Mouse (Mus musculus): ENCODE results near the gene Hdac9.
A peak's percentile ranks its signal among the peaks of the same experiment; 100 is the strongest.
"Not testable (repeated sequence)": the region's sequence is repeated elsewhere in the genome, so short reads cannot be mapped to it uniquely, and the experiment has no call there.

Gene Hdac9

DNA sequence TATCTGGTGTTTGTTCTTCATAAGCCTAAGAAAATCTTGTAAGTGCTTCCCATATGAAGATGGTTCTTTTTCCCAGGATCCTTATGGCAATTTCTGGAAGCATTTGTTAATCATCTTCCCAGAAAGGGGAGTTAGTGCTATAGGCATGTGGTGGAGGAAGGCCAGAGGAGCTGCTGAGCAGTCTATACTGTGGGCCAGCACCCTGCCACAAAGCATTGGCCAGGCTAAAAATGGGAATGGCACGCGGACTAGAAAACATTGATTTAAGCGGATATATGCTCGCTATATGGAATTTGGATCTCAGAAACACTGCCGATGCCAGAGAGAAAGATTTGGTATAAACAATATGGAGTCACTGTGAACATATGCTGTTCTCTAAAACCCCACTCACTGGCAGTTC, 435.2 kb downstream of the Hdac9 start:
- no peak for DNase-seq

DNA sequence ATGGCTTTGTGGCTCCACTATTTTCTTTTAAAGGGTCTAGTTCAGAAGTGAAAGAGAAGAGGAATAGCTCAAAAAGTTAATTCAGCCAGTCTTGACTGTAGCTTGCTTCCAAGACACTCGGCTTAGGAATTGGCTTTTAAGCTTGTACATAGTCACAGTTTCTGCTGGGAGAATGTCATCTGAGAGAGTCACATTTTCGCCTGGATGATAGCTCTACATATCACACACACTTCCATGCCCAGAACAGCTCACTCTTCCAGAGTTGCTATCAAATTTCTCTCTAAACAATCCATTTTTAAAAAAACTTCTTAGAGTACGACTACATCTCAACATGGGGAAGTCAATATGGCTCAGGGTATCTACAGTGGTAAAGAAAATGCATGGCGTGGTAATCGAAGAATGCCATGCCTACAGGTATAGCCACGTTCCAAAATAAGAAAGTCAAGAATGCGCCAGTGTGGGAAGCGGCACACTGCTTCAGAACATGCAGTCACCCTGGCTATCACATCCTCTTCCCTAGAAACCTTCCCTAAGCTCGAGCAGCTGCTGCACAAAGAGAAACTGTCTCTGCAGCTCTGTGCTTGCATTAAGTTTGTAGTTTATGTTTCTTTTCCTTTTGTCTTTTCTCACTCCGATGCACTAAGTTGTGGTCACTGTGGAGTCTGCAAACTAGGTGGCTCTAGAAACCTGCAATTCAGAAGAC, 443.8 kb downstream of the Hdac9 start:
- no peak for DNase-seq

DNA sequence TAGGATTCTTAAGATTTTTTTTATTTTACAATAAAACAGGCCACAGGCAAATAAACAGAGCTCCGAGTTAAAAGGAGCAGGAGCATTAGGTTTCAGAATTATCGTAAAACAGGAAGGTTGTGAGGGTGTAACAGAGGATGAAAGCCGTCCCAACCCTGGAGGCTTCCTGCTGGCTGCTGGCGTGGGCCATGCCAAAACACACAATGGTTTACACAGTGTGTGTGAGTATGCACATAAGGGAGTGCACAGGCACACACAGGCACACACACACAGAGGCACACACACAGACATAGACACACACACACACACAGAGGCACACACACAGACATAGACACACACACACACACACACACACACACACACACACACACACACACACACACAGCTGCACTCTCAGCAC, 444.4 kb downstream of the Hdac9 start:
- no peak for DNase-seq

DNA sequence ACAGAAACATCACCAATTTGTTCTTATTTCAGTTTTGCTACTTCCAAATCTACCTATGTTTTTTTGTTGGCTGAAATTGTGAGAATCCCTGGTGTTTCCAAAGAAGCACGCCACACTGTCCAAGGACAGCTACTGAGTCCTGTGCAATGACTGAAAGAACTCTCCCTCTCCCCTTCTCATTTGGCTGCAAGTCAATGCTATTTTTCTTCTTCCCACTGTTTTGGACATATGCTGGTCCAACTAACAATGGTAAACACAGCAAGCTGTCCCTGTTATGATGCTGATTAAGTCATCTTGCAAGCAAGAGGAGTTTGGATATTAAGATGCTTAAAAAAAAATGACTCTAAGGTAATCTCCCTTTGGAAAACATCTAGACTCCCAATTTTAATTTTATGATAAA, 455.2 kb downstream of the Hdac9 start:
- peak; percentile 26 for DNase-seq

DNA sequence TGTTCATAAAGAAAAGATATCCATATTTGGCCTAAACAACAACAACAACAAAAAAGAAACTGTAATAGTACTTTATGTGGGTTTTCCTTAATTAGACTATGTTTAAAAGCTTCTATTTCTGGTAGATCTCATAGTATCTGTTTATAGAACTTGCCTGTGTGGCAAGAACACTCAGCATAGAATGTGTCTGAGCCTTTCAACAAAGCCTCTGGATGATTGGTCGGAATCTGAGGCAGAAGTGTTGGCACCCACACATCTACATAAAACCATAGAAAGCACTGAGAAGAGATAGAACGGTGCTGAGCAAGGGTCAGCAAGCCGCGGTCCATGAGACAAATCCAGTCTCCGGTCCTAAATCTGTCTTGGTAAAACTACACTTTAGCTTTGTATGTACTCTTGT, 464.3 kb downstream of the Hdac9 start:
- DNase-seq: no peak

DNA sequence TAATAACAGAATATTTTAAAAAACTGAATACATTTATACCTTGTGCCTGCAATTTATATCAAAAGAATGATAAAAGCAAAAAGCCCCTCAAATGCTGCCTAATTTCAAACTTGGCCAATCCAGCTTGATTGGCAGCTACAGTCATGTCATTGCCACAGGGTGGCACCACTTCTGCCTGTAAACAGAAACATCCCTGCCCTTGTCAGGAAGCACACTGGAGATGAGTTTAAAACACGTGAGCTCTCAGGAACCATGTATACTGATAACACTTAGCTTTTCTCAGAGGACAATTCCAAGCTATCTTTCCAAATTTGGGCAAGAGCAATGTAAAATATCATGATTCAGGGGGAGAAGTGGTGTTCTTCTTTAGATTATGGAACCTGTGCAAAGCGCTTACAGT, 465.7 kb downstream of the Hdac9 start:
- DNase-seq: peak; percentile 11

DNA sequence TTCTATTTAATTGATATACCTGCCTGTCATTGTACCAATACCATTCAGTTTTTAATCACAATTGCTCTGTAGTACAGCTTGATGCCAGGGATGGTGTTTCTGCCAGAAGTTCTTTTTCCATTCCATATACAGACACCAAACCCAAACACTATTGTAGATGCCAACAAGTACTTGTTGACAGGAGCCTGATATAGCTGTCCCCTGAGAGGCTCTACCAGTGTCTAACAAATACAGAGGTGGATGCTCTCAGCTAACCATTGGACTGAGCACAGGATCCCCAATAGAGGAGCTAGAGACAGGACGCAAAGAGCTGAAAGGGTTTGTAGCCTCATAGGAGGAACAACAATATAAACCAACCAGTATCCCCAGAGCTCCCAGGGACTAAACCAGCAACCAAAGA, 472.2 kb downstream of the Hdac9 start:
- DNase-seq: not testable (repeated sequence)

DNA sequence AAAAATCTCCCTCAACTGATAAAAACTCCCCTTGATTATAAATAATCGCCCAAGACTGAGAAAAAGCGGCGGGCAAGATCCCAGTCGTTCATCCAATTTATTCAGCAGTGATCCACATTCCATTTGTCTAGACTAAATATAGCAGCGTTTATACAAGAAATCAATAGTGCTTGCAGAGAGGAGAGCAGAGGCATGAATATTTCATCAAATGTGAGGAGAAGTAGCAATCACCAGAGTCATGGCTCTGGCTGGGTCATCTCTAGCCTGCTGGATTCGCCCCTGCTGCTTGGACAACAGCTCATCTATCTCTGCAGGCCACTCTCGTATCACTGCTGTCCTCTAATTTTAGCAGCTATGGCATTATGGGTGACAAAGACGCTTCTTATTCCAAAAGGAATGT, 476.0 kb downstream of the Hdac9 start:
- no peak for DNase-seq

DNA sequence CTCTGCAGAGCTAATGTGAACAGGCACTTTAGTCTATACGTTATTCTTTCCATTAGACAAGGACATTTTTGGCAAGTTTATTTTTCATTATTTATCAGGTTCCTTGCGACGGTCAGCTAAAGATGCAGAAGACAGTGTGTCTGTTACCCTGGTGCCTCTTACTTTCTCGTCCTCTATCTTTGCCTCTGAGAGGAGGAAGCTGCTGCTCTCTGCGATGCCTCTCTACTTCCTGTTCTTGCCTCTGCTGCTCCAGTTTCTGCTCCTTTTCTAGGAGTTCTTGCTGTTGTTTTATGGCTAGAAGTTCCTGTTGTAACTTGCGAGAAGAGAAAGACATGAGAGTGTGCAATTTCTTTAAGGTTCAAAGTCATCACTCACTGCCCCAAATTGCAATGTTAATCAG, 484.0 kb downstream of the Hdac9 start:
- DNase-seq: no peak

DNA sequence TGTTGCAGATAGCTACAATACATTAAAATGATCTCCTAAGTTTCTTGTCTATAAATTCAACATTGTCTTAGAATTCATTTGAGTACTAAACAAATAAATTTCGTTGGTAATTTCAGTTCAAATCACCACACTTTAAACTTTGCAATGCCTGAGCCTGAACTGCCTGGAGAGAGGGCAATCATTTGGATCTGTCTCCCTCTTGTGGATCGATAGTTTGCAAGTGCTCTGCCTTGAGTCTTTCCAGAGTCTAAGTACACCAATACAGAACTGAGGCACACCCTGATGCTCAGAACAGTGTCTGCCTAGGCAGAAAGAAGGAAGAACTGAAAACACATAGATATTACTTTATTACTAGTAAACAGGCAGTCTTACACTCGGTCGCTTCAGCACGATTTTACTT, 484.4 kb downstream of the Hdac9 start:
- no peak for DNase-seq

DNA sequence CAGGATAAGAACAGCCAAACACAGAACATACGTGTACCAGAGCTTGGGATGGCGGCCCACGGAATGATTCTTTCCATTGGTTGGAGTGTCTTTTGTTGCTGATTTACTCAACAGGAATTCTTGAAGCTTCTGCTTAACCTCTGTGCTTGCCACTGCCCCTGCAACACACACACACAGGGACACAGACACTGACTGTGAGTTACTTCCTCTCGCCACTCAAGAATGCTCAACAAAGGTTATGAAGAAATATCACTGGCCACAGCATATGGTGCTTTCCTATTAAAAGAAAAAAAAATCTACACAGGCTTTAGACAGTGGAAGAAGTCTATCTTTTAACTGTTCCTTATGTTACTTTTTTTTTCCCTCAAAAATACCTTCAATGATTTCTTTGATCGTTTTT, 485.1 kb downstream of the Hdac9 start:
- no peak for DNase-seq

DNA sequence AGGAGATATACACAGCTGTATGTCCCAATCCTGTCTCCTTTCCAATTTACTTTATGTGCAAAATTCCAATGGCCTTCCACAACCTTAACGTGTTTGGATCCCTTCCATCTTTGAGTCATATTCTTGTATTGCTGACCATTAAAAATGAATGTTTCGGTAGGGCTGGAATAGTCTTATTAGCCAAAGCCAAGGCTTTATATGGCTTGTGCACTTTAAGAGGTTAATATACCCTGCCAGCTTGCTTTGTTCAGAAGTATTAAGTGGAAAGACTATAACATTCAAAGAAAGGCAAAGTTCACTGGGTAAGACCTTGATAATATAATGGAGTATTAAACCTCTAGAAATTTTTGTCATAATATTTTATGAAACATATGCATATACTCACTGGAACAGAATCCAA, 491.4 kb downstream of the Hdac9 start:
- DNase-seq: no peak

DNA sequence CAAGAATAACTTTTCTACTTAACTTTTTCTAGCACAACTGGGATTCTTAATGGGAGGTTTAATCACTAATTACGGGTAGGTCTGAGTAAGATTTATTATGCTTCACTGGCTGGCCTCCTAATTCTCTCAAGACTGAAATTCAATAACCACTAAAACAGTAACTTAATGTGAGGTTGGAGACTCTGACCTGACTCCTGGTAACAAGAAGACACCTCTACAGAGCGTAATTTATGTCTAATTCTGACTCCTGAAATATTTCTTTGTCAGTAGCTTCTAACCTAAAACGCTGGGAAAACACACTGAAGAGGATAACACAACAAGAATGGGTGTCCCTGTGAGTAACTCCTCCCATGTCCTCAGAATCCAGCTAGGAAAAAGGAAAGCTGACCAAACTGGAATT, 508.8 kb downstream of the Hdac9 start:
- no peak for DNase-seq

DNA sequence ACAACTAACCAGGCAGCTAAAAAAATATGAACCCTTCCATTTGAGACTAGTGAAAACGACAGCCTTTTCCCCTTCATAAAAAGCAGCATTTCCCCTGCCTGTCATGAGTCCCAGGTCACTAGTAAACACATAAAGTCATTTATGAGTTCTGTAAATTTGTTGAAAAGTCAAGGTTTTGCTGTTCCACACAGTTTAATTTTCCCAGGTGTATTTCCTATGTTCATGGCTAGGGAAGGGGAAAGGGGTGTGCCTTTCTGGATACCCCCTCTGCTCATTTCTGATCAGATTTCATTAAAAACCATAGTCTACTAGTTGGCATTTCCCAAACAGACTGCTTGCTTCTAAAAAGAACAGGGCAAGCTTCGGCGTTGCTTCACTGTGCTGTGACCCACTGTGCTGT, 509.8 kb downstream of the Hdac9 start:
- no peak for DNase-seq

DNA sequence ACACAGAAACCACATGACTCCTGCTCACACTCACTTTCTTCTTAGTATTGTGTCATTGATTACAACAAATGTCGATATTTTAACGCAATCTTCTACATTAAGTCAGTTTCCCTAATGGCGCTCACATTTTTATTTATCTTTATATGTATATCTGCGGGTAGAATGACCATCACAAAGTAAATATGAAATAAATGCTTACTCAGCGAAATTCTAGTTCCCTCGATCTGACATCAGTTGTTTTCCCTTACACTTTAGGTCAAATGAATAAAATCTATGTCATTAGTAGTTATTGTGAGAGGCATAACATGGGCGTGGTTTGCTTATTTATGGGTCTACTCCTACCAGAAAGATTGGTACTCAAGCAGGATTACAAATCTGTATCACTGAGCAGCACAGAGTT, 514.8 kb downstream of the Hdac9 start:
- DNase-seq: no peak

DNA sequence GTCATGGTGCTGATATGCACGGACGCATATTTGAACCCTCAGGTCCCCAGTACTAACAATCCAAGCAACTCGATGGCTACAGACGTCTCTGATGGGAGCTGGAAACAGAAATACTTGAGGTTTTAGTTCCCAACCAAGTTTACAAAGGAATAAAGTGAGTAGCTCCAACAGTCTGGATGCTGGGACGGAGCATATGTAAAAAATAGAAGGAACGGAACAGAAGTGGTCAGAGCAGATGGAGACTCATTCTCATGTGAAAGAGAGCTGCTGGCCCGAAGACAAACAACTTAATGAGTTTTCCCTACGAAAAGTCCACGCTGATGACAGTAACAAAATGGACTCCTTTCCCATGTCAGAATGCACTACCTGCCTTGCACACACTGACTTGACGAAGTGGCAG, 518.3 kb downstream of the Hdac9 start:
- no peak for DNase-seq

DNA sequence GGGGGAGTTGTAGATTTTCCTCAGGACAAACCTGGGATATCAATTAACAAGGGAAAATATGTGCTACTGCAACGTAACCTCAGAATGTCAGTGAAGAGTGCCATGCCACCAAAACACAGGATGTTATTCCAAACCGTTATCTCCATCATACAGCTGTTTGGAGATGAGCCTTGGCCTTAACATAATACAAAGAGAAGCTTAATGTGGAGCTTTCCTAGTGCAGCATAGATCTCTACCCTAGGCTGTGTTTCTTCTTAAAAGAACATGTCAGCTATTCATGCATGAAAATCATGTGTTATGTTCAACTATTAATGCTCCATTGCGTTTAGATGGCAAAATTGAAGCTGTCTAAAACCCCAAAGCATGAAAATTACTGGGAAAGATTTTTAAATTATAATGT, 522.6 kb downstream of the Hdac9 start:
- DNase-seq: no peak

DNA sequence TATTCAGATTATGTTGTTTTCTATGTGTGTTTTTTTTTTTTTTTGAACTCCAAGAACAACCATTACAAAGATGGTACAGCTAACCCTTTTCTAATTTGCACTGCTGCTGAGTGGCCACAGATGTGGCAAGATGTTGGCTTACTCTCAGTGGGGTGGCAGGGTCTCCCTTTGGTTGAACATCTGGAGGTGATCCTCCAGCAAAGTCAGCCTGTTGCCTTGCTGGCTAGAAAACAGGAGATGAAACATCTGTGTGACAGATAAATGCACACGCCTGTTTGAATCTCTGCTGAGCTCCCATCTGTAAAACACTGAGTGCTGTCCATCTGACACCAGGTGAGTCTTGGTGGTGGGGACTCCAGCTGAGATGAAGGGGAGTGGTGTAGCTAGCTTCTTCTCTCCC, 537.2 kb downstream of the Hdac9 start:
- no peak for DNase-seq

DNA sequence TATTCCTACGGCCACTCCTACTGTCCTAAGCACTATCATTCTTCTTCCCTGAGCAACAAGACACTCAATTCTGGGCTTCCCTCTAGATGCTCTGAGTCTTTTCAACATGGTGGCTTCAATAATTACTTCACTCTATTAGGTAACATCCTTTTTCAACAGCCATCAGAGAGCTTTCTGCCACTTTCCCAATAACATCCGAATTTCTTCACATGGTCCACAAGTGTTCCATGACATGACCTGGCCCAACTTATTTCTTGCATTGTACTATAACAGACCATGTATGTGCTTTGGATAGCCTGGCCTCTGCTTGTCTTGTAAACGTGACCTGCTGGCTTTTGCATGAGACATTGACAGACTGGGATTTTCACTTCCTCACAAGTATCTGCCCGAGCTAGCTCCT, 538.3 kb downstream of the Hdac9 start:
- no peak for DNase-seq

DNA sequence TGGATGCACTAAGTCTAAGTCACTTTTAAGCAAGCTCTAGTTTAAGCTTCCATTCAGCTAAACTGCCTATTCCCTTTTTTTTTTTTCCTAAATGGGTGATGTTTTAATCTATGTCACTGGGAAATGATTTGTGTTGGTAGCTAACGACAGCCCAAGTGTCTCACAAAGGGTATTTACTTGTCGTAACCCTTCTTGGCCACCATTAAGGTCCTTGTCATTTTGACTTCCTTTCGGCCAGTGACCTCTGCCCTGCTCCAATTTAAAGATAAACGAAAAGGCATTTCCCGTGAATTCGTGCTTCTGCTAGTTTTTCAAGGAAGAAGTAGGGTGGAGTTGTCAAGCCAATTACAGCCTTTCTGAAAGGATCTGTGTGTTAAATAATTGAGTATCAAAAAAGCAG, 565.0 kb downstream of the Hdac9 start:
- no peak for DNase-seq

DNA sequence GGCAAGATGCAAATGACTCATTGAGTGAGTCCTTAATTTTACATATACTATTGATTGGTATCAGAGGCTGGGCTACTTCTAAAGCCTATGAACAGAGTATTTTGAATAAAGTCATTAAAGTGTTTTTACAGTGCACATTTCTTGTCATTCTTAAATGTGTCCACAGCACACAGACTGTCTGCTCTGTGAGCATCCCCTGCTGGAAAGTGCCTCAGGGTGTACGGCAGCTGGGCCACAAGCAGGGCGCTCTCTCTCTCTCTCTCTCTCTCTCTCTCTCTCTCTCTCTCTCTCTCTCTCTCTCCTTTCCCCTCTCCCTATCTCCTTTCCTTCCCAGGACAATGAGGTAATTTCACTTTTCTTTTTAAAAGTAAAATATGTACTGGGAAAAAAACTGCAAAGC, 569.4 kb downstream of the Hdac9 start:
- DNase-seq: no peak

DNA sequence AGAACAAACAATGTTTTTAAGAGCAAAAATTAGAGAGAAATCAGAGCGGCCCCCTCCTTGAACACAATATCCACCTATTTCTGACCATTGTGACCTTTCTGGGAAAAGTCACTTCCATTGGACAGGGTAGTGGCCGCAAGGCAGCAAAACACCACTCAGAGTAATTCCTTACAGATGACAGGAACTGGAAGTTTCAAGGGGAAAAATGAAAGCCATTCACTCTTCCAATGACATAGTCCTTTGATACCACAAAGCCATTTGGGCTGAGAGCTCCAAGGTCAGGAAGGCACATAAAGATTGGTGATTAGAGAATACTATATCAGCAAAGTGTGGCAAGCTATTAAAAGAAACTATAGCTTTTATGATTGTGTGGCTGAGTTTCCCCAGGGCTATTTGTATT, 574.1 kb downstream of the Hdac9 start:
- DNase-seq: no peak

DNA sequence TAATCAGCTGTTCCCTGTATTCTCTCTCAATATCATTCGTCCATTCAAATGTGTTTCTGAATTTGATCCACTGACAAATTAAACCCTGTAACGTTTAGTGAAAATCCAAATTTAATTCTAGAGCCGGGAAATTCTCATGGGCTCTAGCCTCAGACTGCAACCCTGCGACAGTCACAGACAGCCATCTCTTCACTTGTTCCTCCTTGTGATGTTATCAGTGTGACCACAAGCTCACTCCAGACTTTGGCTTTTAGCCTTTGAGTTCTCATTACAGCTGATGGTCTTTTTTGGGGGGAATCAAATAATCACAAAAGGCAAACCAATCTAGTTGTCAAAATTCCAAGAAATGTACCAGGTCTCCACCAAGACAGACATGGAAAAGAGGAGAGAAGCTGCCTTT, 578.0 kb downstream of the Hdac9 start:
- no peak for DNase-seq

DNA sequence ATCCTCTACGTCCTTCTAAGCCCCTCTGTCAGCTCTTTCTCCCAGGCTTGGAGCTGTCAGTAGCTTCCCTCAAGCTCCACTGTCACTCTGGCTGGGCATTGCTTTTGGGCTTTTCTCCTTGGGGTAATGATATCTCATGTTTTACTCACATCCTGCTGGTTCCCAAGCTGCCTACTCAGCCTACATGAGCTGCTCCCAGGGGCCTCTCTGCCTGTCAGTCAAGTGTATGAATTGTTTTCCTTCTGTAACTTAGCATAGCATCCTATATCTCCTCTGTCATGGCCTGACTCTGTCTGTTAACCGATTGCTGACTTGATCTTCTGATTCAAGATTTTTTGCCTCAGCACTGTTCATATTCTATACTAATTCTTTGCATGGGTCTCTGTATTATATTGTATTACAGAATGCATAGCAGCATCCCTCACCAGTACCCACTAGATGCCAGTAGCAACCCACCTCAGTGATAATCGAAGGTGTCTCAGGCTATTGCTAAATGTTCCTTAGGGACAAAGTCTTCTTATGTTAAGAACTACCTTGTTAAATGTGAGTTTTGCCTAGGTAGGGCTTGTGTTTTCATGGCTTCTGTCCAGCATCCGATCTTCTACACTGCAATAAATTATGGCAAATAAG, 582.3 kb downstream of the Hdac9 start:
- DNase-seq: no peak

DNA sequence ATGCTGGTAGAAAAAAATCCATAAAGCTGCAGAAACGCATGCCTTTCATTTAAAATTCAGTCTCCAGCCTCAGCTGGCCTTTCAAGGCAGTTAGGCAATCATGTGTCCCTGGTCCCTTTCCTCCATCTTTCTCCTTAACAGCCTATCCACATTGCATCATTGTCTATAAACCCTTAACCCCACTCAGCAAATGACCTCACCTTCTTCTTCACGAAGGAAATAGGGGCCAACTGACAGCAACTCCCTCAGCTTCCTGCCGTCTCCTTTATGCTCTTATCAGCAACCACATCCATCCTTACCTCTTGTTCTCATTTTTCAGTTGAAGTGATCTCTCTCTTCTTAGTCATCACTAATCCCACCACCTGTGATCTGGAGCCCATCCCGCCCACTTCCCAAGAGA, 584.0 kb downstream of the Hdac9 start:
- no peak for DNase-seq

Measured in cerebellum, adult 8-10 months (tissue).